Mouse (Mus musculus) lung, postnatal 0 days (tissue): ENCODE data around the gene Epp13.

Experiments
- CTCF ChIP-seq: IDR thresholded peaks from 2 replicates; pipeline ENCODE4 v1.5.1; 2016; ENCODE audit warnings: antibody characterized with exemption, mild to moderate bottlenecking
- EP300 ChIP-seq: IDR thresholded peaks from 2 replicates; pipeline ENCODE4 v1.6.1; 2016; ENCODE audit warnings: antibody characterized with exemption, mild to moderate bottlenecking, control low read depth

- no peak for TF ChIP-seq CTCF
- no peak for TF ChIP-seq EP300
These were observed 78.9 kb downstream of the Epp13 start, which contains the start of gene Zfp583 for GRCm38 (mm10) chr7:6331233-6331956.
